Mouse (Mus musculus): ENCODE results near the gene Xpot.

- TF ChIP-seq CTCF (IDR thresholded peaks at IDR 0.05; ENCODE audit: control insufficient read depth, insufficient read depth, low read length) (no peak), POLR2A (IDR thresholded peaks at IDR 0.05; ENCODE audit: borderline replicate concordance, control insufficient read depth, low read depth, low read length) (no peak)
These were observed 13.7 kb downstream of the Xpot start for GRCm38 (mm10) chr10:121612448-121612847.

Measured in bone marrow, adult 2 months (tissue).